Mouse (Mus musculus): ENCODE results near the gene Trpm5.

Trpm5 gene

GRCm38 (mm10) chr7:143059202-143059870 lies 35.1 kb downstream of the Trpm5 start:
- no peak for DNase-seq (ENCODE audit: low read depth, low spot score)

GRCm38 (mm10) chr7:143058221-143058697 lies 36.2 kb downstream of the Trpm5 start:
- no peak for DNase-seq (ENCODE audit: low read depth, low spot score)

- no peak for DNase-seq (ENCODE audit: low read depth, low spot score)
Observed at GRCm38 (mm10) chr7:143057667-143058220, 36.7 kb downstream of the Trpm5 start.

GRCm38 (mm10) chr7:143057023-143057422 lies 37.4 kb downstream of the Trpm5 start:
- no peak for DNase-seq (ENCODE audit: low read depth, low spot score)

GRCm38 (mm10) chr7:143055499-143056186 lies 38.8 kb downstream of the Trpm5 start:
- DNase-seq (ENCODE audit: low read depth, low spot score): no peak

- DNase-seq (ENCODE audit: low read depth, low spot score): no peak
Observed at GRCm38 (mm10) chr7:143055001-143055400, 39.4 kb downstream of the Trpm5 start.

DNA sequence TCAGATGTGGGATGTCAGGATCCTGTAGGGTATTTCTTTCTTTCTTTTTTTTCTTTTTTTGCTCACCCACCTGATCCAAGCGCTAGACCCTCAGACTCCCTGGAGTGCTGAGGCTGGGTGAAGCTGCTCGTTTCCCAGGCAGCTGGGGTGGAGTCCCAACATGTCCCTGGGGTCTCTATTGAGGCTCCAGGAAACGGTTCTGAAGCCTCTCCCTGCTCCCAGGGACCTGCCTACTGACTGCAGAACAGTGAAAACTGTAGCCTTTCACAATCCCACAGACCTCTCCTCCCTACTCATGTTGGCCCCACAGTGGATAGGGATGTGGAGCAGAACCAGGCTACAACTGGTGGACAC lies 39.9 kb downstream of the Trpm5 start:
- DNase-seq (ENCODE audit: low read depth, low spot score): no peak

GRCm38 (mm10) chr7:143053961-143054611 lies 40.4 kb downstream of the Trpm5 start:
- no peak for DNase-seq (ENCODE audit: low read depth, low spot score)

DNA sequence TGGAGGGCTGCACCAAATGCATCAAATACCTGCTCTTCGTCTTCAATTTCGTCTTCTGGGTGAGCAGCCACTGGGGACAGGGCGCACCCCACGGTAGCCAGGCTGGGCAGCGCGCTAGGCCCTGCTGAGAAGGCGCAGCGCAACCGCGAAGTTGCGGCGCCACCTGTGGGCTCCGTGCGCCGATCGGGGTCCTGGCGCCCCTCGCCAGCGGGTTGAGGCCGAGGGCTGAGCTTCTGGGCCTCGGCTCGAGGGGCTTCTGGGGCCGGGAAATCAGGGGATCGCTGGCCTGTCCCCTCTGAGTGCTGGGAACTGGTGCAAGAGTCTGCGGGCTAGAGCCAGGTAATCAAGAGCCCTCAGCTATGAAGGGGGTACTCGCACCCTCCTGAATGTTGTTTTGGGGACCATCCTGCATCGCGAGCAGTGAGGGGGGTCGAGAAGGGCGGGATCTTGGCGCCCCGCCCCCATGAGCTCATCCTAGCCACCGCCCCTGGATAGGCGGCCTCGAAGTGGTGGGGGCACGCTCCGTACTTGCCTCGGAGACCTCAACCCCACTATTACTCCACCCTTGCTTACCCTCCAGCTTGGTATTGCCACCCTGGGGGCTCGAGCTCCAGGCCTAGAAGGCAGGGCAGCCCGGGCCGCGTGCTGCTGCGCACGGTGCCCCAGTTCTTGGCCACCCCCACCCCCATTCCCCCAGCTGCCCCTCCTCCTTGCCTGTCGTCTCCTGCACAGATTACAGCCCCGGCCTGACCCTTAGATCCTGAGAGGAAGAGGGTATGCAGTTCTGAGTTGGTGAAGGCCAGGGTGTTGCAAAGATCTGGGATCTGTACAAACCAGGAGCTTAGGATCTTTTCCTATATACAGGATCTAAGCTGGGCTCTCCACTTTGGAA lies 41.2 kb downstream of the Trpm5 start:
- DNase-seq (ENCODE audit: low read depth, low spot score): no peak

DNA sequence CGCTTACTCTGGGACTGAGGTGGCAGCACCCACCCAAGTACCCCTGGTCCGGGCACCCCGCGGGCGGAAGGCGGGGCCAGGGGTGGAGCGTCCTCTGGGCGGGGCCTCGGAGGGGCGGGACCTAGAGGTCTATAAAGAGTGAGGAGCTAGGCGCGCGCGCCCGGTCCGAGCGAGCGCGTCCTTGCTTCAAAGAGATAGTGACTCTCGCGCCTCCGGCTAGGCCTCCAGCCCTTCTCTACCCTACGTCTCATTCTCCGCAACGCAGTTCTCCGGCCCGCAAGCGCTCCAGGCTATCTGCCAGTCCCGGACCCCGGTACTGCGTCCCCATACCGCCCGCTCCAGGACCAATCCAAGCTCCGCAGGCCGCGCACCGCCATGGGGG lies 41.8 kb downstream of the Trpm5 start, which contains the start of gene Cd81:
Gene Cd81, plus strand, starts transcription at position 114 of the 382 bp plus-strand sequence.
- DNase-seq (ENCODE audit: low read depth, low spot score): peak; percentile 70

GRCm38 (mm10) chr7:143051316-143051715 lies 43.1 kb downstream of the Trpm5 start:
- no peak for DNase-seq (ENCODE audit: low read depth, low spot score)

DNA sequence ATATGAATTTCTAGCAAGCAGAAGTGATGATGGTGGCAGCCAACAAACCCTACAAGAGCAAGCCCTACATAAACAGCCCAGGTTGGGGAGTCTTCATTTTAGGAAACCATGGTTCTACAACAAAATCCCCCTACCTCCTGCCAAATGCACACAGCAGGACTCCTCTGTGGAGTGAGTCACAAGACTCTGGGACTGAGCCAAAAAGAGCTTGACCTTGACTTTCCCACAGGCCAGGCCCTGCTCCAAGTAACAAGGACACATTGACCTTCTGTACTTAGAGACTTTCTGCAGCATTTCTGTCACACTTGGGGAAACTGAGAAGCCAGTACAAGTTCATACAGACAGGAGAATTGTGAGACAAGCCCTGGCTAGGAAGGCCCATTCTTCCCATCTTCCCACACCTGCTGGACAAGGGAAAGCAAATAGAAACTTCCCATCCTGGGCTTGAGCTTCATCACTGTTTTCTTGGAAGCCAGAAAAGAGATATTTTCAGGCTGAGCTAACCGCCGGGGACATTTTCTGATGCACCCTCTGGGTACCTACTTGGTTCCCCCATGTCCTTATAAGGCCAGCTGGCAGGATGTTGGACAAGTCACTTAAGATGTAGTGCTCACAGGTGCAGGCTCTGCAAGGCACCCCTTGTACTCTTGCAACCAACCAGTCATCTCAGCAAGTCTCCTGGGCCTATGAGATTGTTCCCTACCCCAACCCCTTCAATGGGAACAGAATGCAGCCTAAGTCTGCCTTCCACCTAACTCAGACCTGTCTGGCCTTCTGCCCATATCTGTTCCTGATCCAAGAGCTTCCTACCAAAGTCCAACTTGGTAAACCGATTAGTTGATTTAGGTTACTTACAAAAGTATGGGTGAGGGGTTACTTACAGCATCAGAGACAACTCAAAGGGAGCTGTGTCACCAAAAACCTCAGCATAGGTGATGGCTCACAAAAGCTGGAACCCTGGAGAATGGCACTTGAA lies 44.3 kb downstream of the Trpm5 start:
- DNase-seq (ENCODE audit: low read depth, low spot score): no peak

GRCm38 (mm10) chr7:143049331-143049730 lies 45.1 kb downstream of the Trpm5 start:
- DNase-seq (ENCODE audit: low read depth, low spot score): no peak

- DNase-seq (ENCODE audit: low read depth, low spot score): no peak
Observed at GRCm38 (mm10) chr7:143046358-143046757, 48.1 kb downstream of the Trpm5 start.

DNA sequence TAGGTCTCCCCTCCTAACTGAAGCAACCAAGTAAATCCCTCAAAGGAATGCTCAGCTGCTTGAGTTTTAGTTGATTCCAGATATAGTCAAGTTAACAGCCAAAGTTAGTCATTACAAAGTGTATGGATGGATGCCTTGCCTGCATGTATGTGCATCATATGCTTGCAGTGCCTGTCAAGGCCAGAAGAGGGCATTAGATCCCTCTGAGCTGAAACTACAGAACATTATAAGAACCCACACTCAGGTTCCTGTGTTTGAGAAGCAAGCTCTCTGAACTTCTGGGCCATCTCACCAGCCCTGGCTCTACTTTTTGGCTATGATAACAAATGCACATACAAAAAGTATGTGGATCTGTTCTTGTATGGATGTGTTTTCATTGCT lies 49.6 kb downstream of the Trpm5 start:
- no peak for DNase-seq (ENCODE audit: low read depth, low spot score)

DNA sequence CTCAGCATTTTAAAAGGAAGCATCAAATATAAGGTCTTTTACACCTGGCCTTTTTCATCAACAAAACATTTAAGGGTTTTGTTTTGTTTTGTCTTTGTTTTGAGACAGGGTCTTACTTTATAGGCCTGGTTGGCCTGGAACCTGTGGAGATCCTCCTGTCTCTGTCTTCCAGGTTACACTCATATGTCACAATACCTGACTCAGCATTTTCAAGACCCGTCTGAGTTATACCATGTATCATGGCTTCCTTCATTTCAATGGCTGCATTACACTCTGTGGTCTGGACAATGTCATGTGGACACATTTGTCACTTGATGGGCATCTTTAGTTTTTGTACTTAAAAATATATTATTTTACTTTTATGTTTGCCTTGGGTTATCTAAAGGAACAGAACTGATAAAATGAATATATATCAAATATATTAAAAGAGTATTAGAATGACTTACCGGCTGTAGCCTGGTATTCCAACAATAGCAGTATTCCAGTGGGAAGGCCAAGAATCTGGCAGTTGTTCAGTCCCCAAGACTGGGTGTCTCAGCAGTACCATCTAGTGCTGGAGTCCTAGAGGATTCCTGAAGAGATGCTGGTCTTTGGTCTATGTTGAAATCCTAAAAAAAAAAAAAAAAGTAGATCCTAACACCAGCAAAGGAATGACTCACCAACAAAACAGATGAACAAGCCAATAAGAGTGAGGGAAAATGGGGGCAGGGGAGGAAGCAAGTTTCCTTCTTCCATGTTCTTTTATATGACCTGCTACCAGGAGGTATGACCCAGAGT lies 50.2 kb downstream of the Trpm5 start:
- no peak for DNase-seq (ENCODE audit: low read depth, low spot score)

DNA sequence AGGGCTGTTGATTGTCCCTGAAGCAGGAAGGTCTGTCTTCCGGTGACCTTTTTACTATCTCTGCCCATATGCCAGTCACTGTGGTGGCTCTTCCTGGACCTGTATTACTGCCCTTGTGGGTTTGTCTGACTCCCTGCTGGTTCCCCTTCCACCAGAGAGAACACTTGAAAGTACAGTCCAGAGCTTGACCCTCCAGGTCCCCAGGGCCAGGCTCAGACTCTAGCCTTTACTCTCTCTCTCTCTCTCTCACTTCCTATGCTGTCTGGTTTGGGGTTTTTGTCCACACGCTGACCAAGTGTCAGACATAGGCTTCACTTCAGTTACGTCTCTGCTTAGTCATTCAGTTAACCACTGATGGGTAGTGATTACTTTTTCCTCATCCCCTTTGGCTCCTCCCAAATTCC lies 51.5 kb downstream of the Trpm5 start:
- no peak for DNase-seq (ENCODE audit: low read depth, low spot score)

DNA sequence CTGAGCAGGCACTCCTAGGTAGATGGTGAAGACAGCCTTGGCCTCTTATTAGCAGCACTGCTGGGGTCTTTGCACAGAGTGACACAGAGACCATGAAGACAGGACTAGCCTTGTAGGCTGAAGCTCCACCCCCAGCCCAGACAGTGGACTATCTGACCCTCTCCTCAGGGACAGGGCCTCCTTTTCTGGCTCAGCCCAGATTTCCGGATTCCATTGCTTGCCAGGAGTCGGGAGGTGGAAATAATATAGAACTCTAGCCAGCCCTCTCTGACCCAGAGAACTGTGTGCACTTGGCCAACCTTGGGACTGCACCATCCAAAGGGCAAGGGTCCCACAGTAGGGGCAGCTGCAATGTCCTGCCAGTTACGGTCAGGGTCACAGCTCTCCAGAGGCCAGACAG lies 52.4 kb downstream of the Trpm5 start:
- no peak for DNase-seq (ENCODE audit: low read depth, low spot score)

DNA sequence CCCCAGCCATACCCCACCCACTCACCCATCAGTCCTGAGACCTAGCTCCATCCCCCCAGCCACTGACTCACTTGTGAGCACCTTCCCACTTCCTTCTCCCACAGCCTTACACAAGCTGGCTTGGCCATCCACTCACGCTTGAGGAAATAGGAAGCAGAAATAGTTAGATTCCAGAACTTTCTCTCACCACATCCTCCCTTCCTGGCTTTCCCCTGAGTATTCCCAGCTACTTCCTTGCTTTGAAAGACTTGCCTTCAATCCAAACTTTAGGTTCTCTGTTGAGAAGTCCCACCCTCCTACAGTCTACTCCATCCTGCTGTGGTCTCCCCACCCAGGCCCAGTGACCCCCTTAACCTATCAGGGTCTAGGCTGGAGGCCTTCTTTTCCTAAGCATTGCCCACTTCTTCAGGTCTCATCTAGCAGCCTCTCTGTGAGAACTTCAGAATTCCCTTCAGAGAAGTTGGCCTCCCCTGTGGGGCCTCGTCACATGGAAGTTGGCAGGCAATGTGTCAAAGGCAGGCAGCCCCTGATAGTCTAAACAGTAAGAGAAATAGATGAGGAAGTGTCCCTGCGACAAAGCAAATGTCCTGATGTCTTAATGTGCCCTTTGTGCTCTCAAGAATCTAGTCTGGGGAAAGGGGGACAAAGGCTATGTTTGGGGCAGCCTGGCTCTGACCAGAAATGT lies 53.2 kb downstream of the Trpm5 start:
- no peak for DNase-seq (ENCODE audit: low read depth, low spot score)
